Mouse (Mus musculus): ENCODE data around the gene Slc16a8.

Slc16a8 gene

DNA sequence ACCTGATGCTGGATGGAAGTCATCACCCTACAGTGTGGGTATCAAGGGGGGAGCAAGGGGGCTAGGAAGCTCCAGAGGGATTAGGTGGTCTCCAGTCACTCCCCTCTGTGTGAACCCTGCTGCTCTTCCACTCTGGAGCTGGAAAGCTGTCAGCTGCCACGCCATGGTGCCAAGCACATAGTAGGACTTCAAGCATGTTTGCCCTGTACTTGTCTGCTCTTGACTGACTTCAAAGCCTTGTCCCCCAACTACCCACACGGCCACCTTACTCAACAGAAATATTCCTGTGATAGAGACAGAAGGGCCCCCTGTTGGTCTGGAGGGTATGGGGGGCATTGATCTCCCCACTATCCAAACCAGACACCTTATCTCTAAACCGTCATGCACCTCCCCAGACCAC is 38.4 kb downstream of the Slc16a8 start:
- no peak for DNase-seq (ENCODE audit: low spot score in 2 of 2)

- no peak for DNase-seq (ENCODE audit: low spot score in 2 of 2)
These were observed 41.0 kb downstream of the Slc16a8 start for GRCm38 (mm10) chr15:79213591-79213990.

DNA sequence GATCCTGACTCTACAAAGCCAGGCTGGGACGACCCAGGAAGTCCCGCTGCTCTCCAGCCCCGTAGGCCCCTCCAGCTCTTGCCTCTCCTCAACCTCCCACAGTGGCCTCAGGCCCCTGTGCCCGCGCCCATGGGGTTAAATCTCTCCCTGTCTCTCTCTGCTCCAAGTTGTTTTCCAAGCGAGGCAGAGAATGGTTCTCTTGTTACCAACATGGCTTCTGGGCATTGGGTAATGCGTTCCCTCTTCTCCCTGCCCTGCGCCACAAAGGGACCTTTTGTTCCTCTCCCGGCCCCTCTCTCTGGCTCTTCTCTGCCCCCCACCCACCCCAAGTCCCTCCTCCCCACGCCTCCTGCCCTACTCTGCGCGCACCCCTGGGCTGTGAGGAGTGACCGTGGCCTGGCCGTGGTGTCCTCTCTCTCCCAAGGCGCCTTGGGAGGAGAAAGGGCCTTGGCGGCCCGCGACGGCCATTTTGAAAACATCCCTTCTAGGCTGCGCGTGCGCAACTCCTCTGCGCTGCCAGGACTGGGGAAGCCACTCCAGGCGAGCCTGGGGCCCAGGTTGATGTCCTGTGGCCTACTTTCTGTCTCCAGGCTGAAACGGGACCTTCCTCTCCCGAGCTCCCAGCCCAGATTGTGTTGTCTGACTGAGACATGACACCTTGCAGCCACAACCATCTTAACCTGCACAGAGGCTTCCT is 41.7 kb downstream of the Slc16a8 start:
- no peak for DNase-seq (ENCODE audit: low spot score in 2 of 2)

DNA sequence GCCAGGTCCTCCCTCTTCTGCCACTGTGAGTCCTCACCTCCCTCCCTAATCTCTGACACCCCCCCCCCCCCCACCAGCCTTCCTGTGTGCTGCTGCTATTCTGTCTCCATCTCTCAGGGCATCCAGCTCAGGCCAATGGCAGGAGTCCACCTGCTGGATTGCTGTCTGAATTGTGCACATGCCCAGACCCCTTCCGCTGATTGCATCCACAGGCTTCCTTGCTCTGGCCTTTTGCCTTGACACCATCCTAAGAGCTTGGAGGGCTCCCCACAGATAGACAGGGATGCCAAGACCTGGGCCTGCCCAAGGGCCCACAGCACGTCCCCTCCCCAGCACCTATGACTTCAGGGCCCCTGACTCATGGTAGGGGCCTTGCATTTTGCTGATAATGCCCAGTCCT is 44.2 kb downstream of the Slc16a8 start:
- DNase-seq (ENCODE audit: low spot score in 2 of 2) = no peak

DNA sequence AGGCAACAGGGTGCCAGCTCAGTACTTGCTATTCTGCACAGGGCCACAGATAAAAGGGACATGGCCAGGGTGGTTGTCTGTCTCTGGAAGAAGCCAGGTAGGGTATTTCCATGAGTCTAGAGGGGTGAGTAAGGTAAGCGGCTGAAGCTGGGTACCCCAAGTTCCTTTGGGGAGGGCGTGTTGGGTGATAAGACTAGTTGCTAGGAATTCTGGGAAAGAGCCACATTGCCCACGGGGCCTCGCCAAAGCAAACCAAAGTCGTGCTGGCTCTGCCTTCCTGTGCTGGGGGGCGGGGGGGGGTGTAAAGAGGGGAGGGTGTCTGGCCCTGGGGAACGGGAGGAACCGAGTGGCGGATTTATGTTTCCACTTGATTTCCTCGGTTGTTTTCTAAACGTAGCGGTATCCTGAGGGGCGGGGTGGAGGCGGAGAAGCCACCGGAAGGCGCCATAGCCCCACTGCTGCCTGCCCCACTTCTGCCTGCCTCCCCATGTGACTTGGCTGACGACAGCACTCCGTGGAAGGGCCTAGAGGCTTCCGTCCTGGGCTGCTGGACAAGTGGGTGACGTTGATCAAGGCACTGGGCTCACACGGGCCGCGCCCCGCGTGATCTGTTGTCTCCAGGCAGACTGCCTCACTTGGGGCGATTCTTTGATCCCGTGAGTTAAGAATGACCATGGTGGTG is 45.7 kb downstream of the Slc16a8 start:
- peak; percentile 82 to 87 for DNase-seq (ENCODE audit: low spot score in 2 of 2)

GRCm38 (mm10) chr15:79208211-79208610 is 46.4 kb downstream of the Slc16a8 start:
- DNase-seq (ENCODE audit: low spot score in 2 of 2) = no peak

DNA sequence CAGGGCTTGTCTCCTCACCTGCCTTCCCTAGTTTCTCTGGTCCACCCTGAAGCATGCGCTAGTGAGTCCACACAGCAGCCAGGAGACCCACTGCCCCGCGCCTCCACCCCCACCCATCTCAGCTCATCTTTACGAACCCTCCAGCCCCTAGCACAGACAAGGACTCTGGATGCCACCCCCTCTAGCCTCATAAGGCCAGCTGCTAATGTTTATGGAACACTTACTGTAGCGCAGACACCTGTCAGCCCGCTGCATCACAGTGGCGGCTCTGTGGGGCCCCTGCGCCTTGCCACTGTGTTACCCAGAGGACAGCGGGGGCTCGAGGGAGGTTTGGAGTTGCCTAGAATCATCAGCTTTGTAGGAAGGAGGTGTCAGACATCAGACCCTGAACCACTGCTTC is 52.0 kb downstream of the Slc16a8 start:
- DNase-seq (ENCODE audit: low spot score in 2 of 2) = no peak

GRCm38 (mm10) chr15:79201491-79202150 is 52.9 kb downstream of the Slc16a8 start:
- no peak for DNase-seq (ENCODE audit: low spot score in 2 of 2)
